Mouse (Mus musculus) forebrain, embryonic 13.5 days (tissue): ENCODE measurements around the gene Gm10721. TPM values are rescaled to one million over a fixed set of nuclear protein-coding genes. Genes with fewer than 3 reads are reported as not detected.
"Not testable (repeated sequence)": the region's sequence is repeated elsewhere in the genome, so short reads cannot be mapped to it uniquely, and the experiment has no call there.

Experiments used
- ATAC-seq: fragments of 200-750 bp; cut with Nextera tagmentation; 2 replicates; pipeline ENCODE4 v1.8.0; 2017
- H3K27ac ChIP-seq: fragments of 300-500 bp; sonication (generic); 2 replicates; pipeline ENCODE4 v1.5.1; 2015; ENCODE audit warnings: inconsistent platforms, mild to moderate bottlenecking, moderate library complexity
- H3K27me3 ChIP-seq: fragments of 300-500 bp; sonication (generic); 2 replicates; pipeline ENCODE4 v1.6.1; 2015; ENCODE audit warnings: mild to moderate bottlenecking, inconsistent platforms
- H3K36me3 ChIP-seq: fragments of 300-500 bp; sonication (generic); 2 replicates; pipeline ENCODE4 v1.6.1; 2015; ENCODE audit warnings: mild to moderate bottlenecking, inconsistent platforms; ENCODE audit not compliant: poor library complexity, severe bottlenecking
- H3K4me1 ChIP-seq: fragments of 300-500 bp; sonication (generic); 2 replicates; pipeline ENCODE4 v1.6.1; 2015; ENCODE audit warnings: inconsistent platforms
- H3K4me2 ChIP-seq: fragments of 300-500 bp; sonication (generic); 2 replicates; pipeline ENCODE4 v1.6.1; 2015; ENCODE audit warnings: inconsistent platforms, mild to moderate bottlenecking, moderate library complexity
- H3K4me3 ChIP-seq: fragments of 300-500 bp; sonication (generic); 2 replicates; pipeline ENCODE4 v1.5.1; 2015; ENCODE audit warnings: mild to moderate bottlenecking, inconsistent platforms
- H3K9ac ChIP-seq: fragments of 300-500 bp; sonication (generic); 2 replicates; pipeline ENCODE4 v1.6.1; 2015; ENCODE audit warnings: mild to moderate bottlenecking, inconsistent platforms
- H3K9me3 ChIP-seq: fragments of 300-500 bp; sonication (generic); replicated peaks from 2 replicates; pipeline ENCODE4 v1.6.1; 2016; ENCODE audit warnings: inconsistent platforms
- WGBS: fragments of 180-500 bp; shearing (Covaris S2); methylation state at CpG from one replicate; pipeline ENCODE4 v1.1.7; 2015; 5-methylcytosine and 5-hydroxymethylcytosine counted together
- polyA plus RNA-seq: library from polyadenylated mRNA; unstranded; fragments of >200 nt; fragmentation: Nextera tagmentation; extraction: Ambion mirVana; gene quantifications from 2 replicates; pipeline ENCODE4 v1.2.1, GENCODE M21; 2015

The Gm10721 gene
- polyA plus RNA-seq = 0.30 TPM in 1 of 2 replicates, not detected in the other

- H3K4me3 ChIP-seq, H3K9ac ChIP-seq, H3K27me3 ChIP-seq, H3K36me3 ChIP-seq, H3K9me3 ChIP-seq, H3K4me1 ChIP-seq, H3K27ac ChIP-seq, H3K4me2 ChIP-seq: not testable (repeated sequence)
- WGBS = no CpG with 5 or more reads among the region's 11 CpGs
- ATAC-seq = peak; percentile 45; the same call in 1 of the 2 replicates
Measured at GRCm38 (mm10) chr9:3012733-3013279, at the start of gene Gm10721. Gm10721 (plus strand) TSS chr9:3013140.

- not testable (repeated sequence) for H3K4me3 ChIP-seq, H3K27me3 ChIP-seq, H3K4me1 ChIP-seq, ATAC-seq, H3K36me3 ChIP-seq, H3K4me2 ChIP-seq, H3K9me3 ChIP-seq, H3K9ac ChIP-seq, H3K27ac ChIP-seq
- 74% methylated on average over 12 of the region's 12 CpGs for WGBS
Measured at GRCm38 (mm10) chr9:3000445-3000972, 12.4 kb upstream of the Gm10721 start, which contains the start of gene Gm10722. Gm10722 (plus strand) TSS chr9:3000922.

- not testable (repeated sequence) for H3K36me3 ChIP-seq, H3K27ac ChIP-seq, H3K27me3 ChIP-seq, H3K9me3 ChIP-seq, H3K9ac ChIP-seq, H3K4me2 ChIP-seq, ATAC-seq, H3K4me1 ChIP-seq, H3K4me3 ChIP-seq
- WGBS = 66% methylated on average over 8 of the region's 8 CpGs
Measured at GRCm38 (mm10) chr9:3001006-3001405, 11.9 kb upstream of the Gm10721 start.

- 71% methylated on average over 9 of the region's 11 CpGs for WGBS
- H3K9ac ChIP-seq = not testable (repeated sequence)
Measured at GRCm38 (mm10) chr9:3001948-3002659, 10.8 kb upstream of the Gm10721 start.

GRCm38 (mm10) chr9:3002794-3003396, 10.0 kb upstream of the Gm10721 start, which contains the start of gene Gm11168:
Gm11168 (plus strand) TSS chr9:3003346.
- H3K27me3 ChIP-seq = not testable (repeated sequence)
- WGBS = 76% methylated on average over 6 of the region's 14 CpGs

More at GRCm38 (mm10) chr9:3001948-3002659, 10.8 kb upstream of the Gm10721 start:
- H3K27me3 ChIP-seq, H3K4me2 ChIP-seq, H3K4me1 ChIP-seq, H3K36me3 ChIP-seq, H3K4me3 ChIP-seq, H3K27ac ChIP-seq, H3K9me3 ChIP-seq: not testable (repeated sequence)
- ATAC-seq = peak; percentile 86

GRCm38 (mm10) chr9:3006179-3006578, 6.8 kb upstream of the Gm10721 start:
- H3K9ac ChIP-seq, ATAC-seq, H3K27ac ChIP-seq, H3K4me2 ChIP-seq, H3K4me1 ChIP-seq, H3K4me3 ChIP-seq, H3K36me3 ChIP-seq, H3K27me3 ChIP-seq: not testable (repeated sequence)
- H3K9me3 ChIP-seq = peaks cover 11% of the 10 kb centered on the region
- 76% methylated on average over 1 of the region's 5 CpGs for WGBS

More at GRCm38 (mm10) chr9:3002794-3003396, 10.0 kb upstream of the Gm10721 start, which contains the start of gene Gm11168:
- H3K36me3 ChIP-seq, H3K9ac ChIP-seq, H3K27ac ChIP-seq, H3K4me1 ChIP-seq, ATAC-seq, H3K4me2 ChIP-seq, H3K4me3 ChIP-seq: not testable (repeated sequence)
- H3K9me3 ChIP-seq = peaks cover 11% of the 10 kb centered on the region

GRCm38 (mm10) chr9:3006636-3007035, 6.3 kb upstream of the Gm10721 start:
- not testable (repeated sequence) for H3K27ac ChIP-seq, H3K36me3 ChIP-seq, H3K9ac ChIP-seq, H3K4me3 ChIP-seq, H3K4me1 ChIP-seq, H3K4me2 ChIP-seq, H3K27me3 ChIP-seq
- peaks cover 11% of the 10 kb centered on the region for H3K9me3 ChIP-seq
- ATAC-seq = peak; percentile 71
- WGBS = 75% methylated on average over 8 of the region's 8 CpGs

- H3K9ac ChIP-seq, H3K27me3 ChIP-seq, H3K36me3 ChIP-seq, H3K4me2 ChIP-seq, H3K9me3 ChIP-seq, H3K27ac ChIP-seq, H3K4me3 ChIP-seq, H3K4me1 ChIP-seq: not testable (repeated sequence)
- ATAC-seq = 0 out of 2 replicates have a peak, but pooled peaks have one; percentile 14
- 78% methylated on average over 8 of the region's 9 CpGs for WGBS
Measured at GRCm38 (mm10) chr9:3007272-3007671, 5.7 kb upstream of the Gm10721 start.

- no CpG with 5 or more reads among the region's 5 CpGs for WGBS
- H3K36me3 ChIP-seq, H3K9me3 ChIP-seq, H3K4me3 ChIP-seq, H3K27ac ChIP-seq, H3K4me1 ChIP-seq, H3K27me3 ChIP-seq, H3K4me2 ChIP-seq, H3K9ac ChIP-seq: not testable (repeated sequence)
- ATAC-seq = peak; percentile 35; the same call in 1 of the 2 replicates
Measured at GRCm38 (mm10) chr9:3009331-3009730, 3.6 kb upstream of the Gm10721 start.

- not testable (repeated sequence) for ATAC-seq
- WGBS = 89% methylated on average over 3 of the region's 7 CpGs
Measured at GRCm38 (mm10) chr9:3012054-3012621, 802 bp upstream of the Gm10721 start.

GRCm38 (mm10) chr9:3015354-3015753, 2.4 kb downstream of the Gm10721 start, which contains the start of gene Gm10720:
Gm10720 (plus strand) TSS chr9:3015654.
- WGBS = 65% methylated on average over 5 of the region's 9 CpGs
- ATAC-seq, H3K9ac ChIP-seq, H3K27me3 ChIP-seq, H3K4me1 ChIP-seq, H3K36me3 ChIP-seq, H3K4me3 ChIP-seq, H3K9me3 ChIP-seq, H3K27ac ChIP-seq, H3K4me2 ChIP-seq: not testable (repeated sequence)

More at GRCm38 (mm10) chr9:3012054-3012621, 802 bp upstream of the Gm10721 start:
- H3K27ac ChIP-seq, H3K4me1 ChIP-seq, H3K36me3 ChIP-seq, H3K9me3 ChIP-seq, H3K27me3 ChIP-seq, H3K4me2 ChIP-seq, H3K4me3 ChIP-seq, H3K9ac ChIP-seq: not testable (repeated sequence)

GRCm38 (mm10) chr9:3015896-3016295, 3.0 kb downstream of the Gm10721 start:
- H3K27ac ChIP-seq, H3K4me1 ChIP-seq, H3K27me3 ChIP-seq, H3K4me3 ChIP-seq, H3K9ac ChIP-seq, H3K9me3 ChIP-seq, H3K4me2 ChIP-seq, ATAC-seq, H3K36me3 ChIP-seq: not testable (repeated sequence)
- 83% methylated on average over 6 of the region's 6 CpGs for WGBS
